Mouse (Mus musculus) hindbrain, postnatal 0 days (tissue): Measurements from ENCODE around the gene Polr3h. TPM values are rescaled to one million over a fixed set of nuclear protein-coding genes. Genes with fewer than 3 reads are reported as not detected.

ENCODE experiments used
- ATAC-seq: fragments of 200-750 bp; cut with Nextera tagmentation; 2 replicates; pipeline ENCODE4 v1.8.0; 2017; ENCODE audit warnings: mild to moderate bottlenecking, moderate TSS enrichment, moderate library complexity
- DNase-seq: peaks from one replicate; pipeline ENCODE4 v3.0.0-alpha.2; 2015; ENCODE audit warnings: low spot score
- H3K27ac ChIP-seq: fragments of 300-500 bp; sonication (generic); 2 replicates; pipeline ENCODE4 v1.5.1; 2014; ENCODE audit warnings: mild to moderate bottlenecking
- H3K27me3 ChIP-seq: fragments of 300-500 bp; sonication (generic); 2 replicates; pipeline ENCODE4 v1.6.1; 2014; ENCODE audit warnings: low read length, mixed read lengths; ENCODE audit not compliant: insufficient read depth
- H3K36me3 ChIP-seq: fragments of 300-500 bp; sonication (generic); 2 replicates; pipeline ENCODE4 v1.6.1; 2014; ENCODE audit warnings: low read length, mixed read lengths; ENCODE audit not compliant: insufficient read depth
- H3K4me1 ChIP-seq: fragments of 300-500 bp; sonication (generic); 2 replicates; pipeline ENCODE4 v1.6.1; 2014; ENCODE audit warnings: antibody characterized with exemption, low read length, mixed read lengths; ENCODE audit not compliant: insufficient read depth
- H3K4me2 ChIP-seq: fragments of 300-500 bp; sonication (generic); 2 replicates; pipeline ENCODE4 v1.6.1; 2014; ENCODE audit warnings: low read depth, mild to moderate bottlenecking, low read length, moderate library complexity, mixed read lengths
- H3K4me3 ChIP-seq: fragments of 300-500 bp; sonication (generic); 2 replicates; pipeline ENCODE4 v1.5.1; 2014; ENCODE audit warnings: low read length
- H3K9ac ChIP-seq: fragments of 300-500 bp; sonication (generic); replicated peaks from 2 replicates; pipeline ENCODE4 v1.6.1; 2014; ENCODE audit warnings: mild to moderate bottlenecking, low read length, moderate library complexity, mixed read lengths
- H3K9me3 ChIP-seq: fragments of 300-500 bp; sonication (generic); 2 replicates; pipeline ENCODE4 v1.6.1; 2016; ENCODE audit warnings: low read length, mixed read lengths
- CTCF ChIP-seq: IDR thresholded peaks from 2 replicates; pipeline ENCODE4 v1.5.1; 2016; ENCODE audit warnings: antibody characterized with exemption, control low read depth, low read depth
- WGBS: fragments of 180-500 bp; shearing (Covaris S2); extraction: QIAGEN DNeasy Blood & Tissue Kit; methylation state at CpG from one replicate; pipeline ENCODE4 v1.1.7; 2014; 5-methylcytosine and 5-hydroxymethylcytosine counted together
- polyA plus RNA-seq: library from polyadenylated mRNA; unstranded; fragments of >200 nt; fragmentation: Nextera tagmentation; extraction: Ambion mirVana; gene quantifications from 2 replicates; pipeline ENCODE4 v1.2.1, GENCODE M21; 2015
- total RNA-seq: library from RNA; depleted of rRNA; stranded (reverse); fragments of >200 nt; gene quantifications from 2 replicates; pipeline ENCODE4 v1.2.3, GENCODE M21; 2014

The Polr3h gene
- total and polyA plus RNA-seq, 2 experiments from 2014 or later = 47.2 to 101 TPM

DNA sequence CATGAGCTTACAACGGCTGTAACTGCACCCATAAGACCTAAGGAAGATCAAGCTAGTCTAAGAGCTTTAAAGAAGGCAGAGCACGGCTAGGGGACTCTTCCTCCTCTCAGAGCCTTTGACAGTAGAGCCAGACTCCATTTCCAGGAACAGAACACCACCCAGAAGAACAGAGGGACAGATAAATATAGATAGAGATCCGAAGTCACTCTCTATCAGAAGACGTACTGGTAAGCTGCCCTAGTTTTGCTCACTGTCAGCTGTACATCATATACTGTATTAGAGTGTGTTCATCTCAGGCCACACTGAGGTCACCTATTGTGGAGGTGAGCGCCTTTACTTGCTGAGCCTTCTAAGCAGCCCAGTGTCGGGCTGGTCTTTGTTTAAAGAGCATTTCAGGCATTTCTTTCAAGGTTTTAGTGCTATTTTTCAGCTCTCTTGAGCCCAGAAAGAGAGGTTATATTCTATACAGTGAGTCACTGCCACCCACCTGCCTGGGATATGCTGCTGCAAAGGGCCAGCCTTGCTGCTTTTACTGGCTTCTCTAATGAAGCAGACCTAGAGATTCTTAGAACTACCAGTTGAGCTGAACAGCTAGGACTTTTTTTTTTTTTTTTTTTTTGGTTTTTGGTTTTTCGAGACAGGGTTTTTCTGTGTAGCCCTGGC lies 34.8 kb downstream of the Polr3h start:
- Histone ChIP-seq H3K27ac (no peak overlapping the region), H3K4me1 (no peaks in the 10 kb centered on the region), H3K9ac (no peak overlapping the region), H3K9me3 (no peaks in the 10 kb centered on the region), H3K36me3 (peaks cover 48% of the 10 kb centered on the region), H3K4me2 (no peak overlapping the region), H3K4me3 (no peak overlapping the region), H3K27me3 (no peaks in the 10 kb centered on the region)
- DNase-seq (no peak), ATAC-seq (no peak)
- no peak for TF ChIP-seq CTCF
- 90% methylated on average over 7 of the region's 7 CpGs for WGBS

DNA sequence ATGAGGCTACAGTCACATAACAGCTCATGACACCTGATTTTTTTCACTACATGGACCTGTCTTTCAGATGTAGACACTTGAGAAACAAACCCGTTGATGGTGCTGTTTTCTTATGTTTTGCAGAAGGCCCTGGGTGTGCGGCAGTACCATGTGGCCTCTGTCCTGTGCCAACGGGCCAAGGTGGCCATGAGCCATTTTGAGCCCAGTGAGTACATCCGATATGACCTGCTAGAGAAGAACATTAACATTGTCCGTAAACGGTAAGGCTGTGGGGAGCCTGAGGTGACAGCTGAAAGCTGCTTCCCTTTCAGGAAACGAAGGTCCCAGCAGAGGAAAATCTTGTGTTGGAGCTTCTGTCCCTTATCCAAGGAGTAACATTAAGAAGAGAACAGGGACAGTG lies 36.9 kb downstream of the Polr3h start:
- Histone ChIP-seq H3K27ac (no peak overlapping the region), H3K9ac (no peak overlapping the region), H3K27me3 (no peaks in the 10 kb centered on the region), H3K4me3 (no peak overlapping the region), H3K4me1 (no peaks in the 10 kb centered on the region), H3K36me3 (peaks cover 39% of the 10 kb centered on the region), H3K4me2 (no peak overlapping the region), H3K9me3 (no peaks in the 10 kb centered on the region)
- WGBS = 88% methylated on average over 7 of the region's 7 CpGs
- DNase-seq = no peak
- no peak for ATAC-seq
- TF ChIP-seq CTCF = no peak

- no peak overlapping the region for H3K4me2 ChIP-seq
- H3K27ac ChIP-seq = no peak overlapping the region
- H3K27me3 ChIP-seq = no peaks in the 10 kb centered on the region
- 93% methylated on average over 6 of the region's 6 CpGs for WGBS
- ATAC-seq (no peak), DNase-seq (no peak)
- no peak overlapping the region for H3K9ac ChIP-seq
- H3K9me3 ChIP-seq = no peaks in the 10 kb centered on the region
- no peak for TF ChIP-seq CTCF
- H3K4me1 ChIP-seq = no peaks in the 10 kb centered on the region
- H3K36me3 ChIP-seq = peaks cover 31% of the 10 kb centered on the region
- H3K4me3 ChIP-seq = no peak overlapping the region
Observed at GRCm38 (mm10) chr15:81886795-81887550, 39.1 kb downstream of the Polr3h start.

GRCm38 (mm10) chr15:81885418-81885934 lies 40.6 kb downstream of the Polr3h start:
- Histone ChIP-seq H3K4me2 (no peak overlapping the region), H3K9ac (no peak overlapping the region), H3K36me3 (peaks cover 19% of the 10 kb centered on the region; the same call in 1 of the 2 replicates), H3K9me3 (no peaks in the 10 kb centered on the region), H3K4me1 (peaks cover 5% of the 10 kb centered on the region; the same call in 1 of the 2 replicates), H3K4me3 (no peak overlapping the region), H3K27ac (no peak overlapping the region), H3K27me3 (no peaks in the 10 kb centered on the region)
- WGBS = 42% methylated on average over 3 of the region's 3 CpGs
- DNase-seq (no peak), ATAC-seq (no peak)
- TF ChIP-seq CTCF = no peak

GRCm38 (mm10) chr15:81882348-81882747 lies 43.7 kb downstream of the Polr3h start:
- ATAC-seq = no peak
- no peak for DNase-seq
- Histone ChIP-seq H3K4me3 (no peak overlapping the region), H3K36me3 (no peaks in the 10 kb centered on the region), H3K9ac (no peak overlapping the region), H3K27ac (peak overlapping the region; percentile 90; the same call in 1 of the 2 replicates), H3K4me2 (no peak overlapping the region), H3K27me3 (no peaks in the 10 kb centered on the region), H3K9me3 (no peaks in the 10 kb centered on the region), H3K4me1 (peaks cover 21% of the 10 kb centered on the region)
- 89% methylated on average over 3 of the region's 3 CpGs for WGBS
- no peak for TF ChIP-seq CTCF

- 15% methylated on average over 5 of the region's 5 CpGs for WGBS
- DNase-seq (peak; percentile 90), ATAC-seq (peak; percentile 95)
- Histone ChIP-seq H3K4me1 (peaks cover 21% of the 10 kb centered on the region), H3K4me3 (no peak overlapping the region), H3K9ac (peak overlapping the region; percentile 29; the same call in 1 of the 2 replicates), H3K36me3 (no peaks in the 10 kb centered on the region), H3K27ac (peak overlapping the region; percentile 90), H3K9me3 (no peaks in the 10 kb centered on the region), H3K4me2 (peak overlapping the region; percentile 36), H3K27me3 (no peaks in the 10 kb centered on the region)
- TF ChIP-seq CTCF = no peak
Observed at GRCm38 (mm10) chr15:81879531-81880401, 46.3 kb downstream of the Polr3h start.
